Mouse (Mus musculus) bone marrow macrophage, adult 2 months (primary cell): ENCODE measurements around the gene Hexb. TPM values are rescaled to one million over a fixed set of nuclear protein-coding genes. Genes with fewer than 3 reads are reported as not detected.
A peak's percentile ranks its signal among the peaks of the same experiment; 100 is the strongest.

Experiments
- H3K27ac ChIP-seq: 2 replicates; pipeline ENCODE4 v1.5.1; 2012; ENCODE audit warnings: low read depth, low read length; ENCODE audit not compliant: insufficient read depth
- H3K4me1 ChIP-seq: 2 replicates; pipeline ENCODE4 v1.6.1; 2012; ENCODE audit warnings: low read length; ENCODE audit not compliant: control insufficient read depth, insufficient read depth
- H3K4me3 ChIP-seq: 2 replicates; pipeline ENCODE4 v1.5.1; 2012; ENCODE audit warnings: mild to moderate bottlenecking, low read length, moderate library complexity; ENCODE audit not compliant: insufficient read depth
- CTCF ChIP-seq: IDR thresholded peaks from 2 replicates; pipeline ENCODE4 v1.5.1; 2012; ENCODE audit warnings: low read depth, mild to moderate bottlenecking, low read length, moderate library complexity
- POLR2A ChIP-seq: IDR thresholded peaks from 2 replicates; pipeline ENCODE4 v1.6.1; 2012; ENCODE audit warnings: mild to moderate bottlenecking, low read depth, low read length, borderline replicate concordance
- polyA plus RNA-seq: library from polyadenylated mRNA; stranded (reverse); fragments of >200 nt; gene quantifications from 2 replicates; pipeline ENCODE4 v1.2.4, GENCODE M21; 2012; ENCODE audit not compliant: missing spikeins, insufficient read depth, insufficient read length

Gene Hexb
- polyA plus RNA-seq, 1 experiment, result 325 TPM

DNA sequence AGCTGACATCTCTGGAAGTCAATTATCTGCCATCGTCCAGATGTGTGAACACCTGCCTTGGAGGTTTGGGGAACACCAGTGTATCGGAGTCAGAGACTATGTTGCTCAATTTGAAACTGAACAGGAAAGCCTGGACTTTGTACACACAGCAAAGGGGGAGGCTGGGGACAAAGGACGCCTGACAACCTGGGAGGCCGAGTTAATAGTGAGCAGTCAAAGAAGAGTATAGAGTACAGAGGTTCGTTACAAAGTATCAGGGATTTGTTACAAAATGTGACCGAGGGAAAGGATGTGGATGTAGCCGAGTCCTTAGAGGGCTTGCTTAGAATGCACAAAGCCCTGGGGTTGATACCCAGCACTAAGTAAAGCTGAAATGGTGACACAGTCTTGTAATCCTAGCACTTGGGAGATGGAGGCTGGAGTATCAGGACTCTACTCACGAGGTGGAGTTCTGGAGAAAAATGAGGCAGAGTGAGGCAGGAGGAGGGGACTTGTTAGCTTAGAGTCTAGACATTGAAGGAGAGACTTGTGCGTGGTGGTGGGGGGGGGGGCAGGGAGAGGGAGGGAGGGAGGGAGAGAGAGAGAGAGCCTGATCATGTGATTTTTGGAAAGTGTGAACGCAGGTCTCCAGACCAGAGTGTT lies 26.3 kb upstream of the Hexb start:
- TF ChIP-seq POLR2A, result no peak
- TF ChIP-seq CTCF, result no peak
- Histone ChIP-seq H3K27ac (no peak overlapping the region), H3K4me3 (no peak overlapping the region), H3K4me1 (peaks cover 3% of the 10 kb centered on the region)

- Histone ChIP-seq H3K27ac (no peak overlapping the region), H3K4me1 (peaks cover 5% of the 10 kb centered on the region), H3K4me3 (no peak overlapping the region)
- TF ChIP-seq POLR2A, result no peak
- TF ChIP-seq CTCF, result no peak
Observed at GRCm38 (mm10) chr13:97223856-97224255, 25.7 kb upstream of the Hexb start.

- Histone ChIP-seq H3K27ac (no peak overlapping the region), H3K4me3 (no peak overlapping the region), H3K4me1 (peaks cover 5% of the 10 kb centered on the region)
- TF ChIP-seq CTCF, result no peak
- TF ChIP-seq POLR2A, result no peak
Observed at GRCm38 (mm10) chr13:97220022-97220421, 21.9 kb upstream of the Hexb start.

- no peak for TF ChIP-seq CTCF
- TF ChIP-seq POLR2A, result no peak
- Histone ChIP-seq H3K4me1 (peaks cover 5% of the 10 kb centered on the region), H3K4me3 (no peak overlapping the region), H3K27ac (no peak overlapping the region)
Observed at GRCm38 (mm10) chr13:97216196-97216595, 18.0 kb upstream of the Hexb start.

GRCm38 (mm10) chr13:97215563-97215962 lies 17.4 kb upstream of the Hexb start:
- no peak overlapping the region for H3K27ac ChIP-seq
- H3K4me1 ChIP-seq, result peaks cover 5% of the 10 kb centered on the region
- H3K4me3 ChIP-seq, result no peak overlapping the region
- TF ChIP-seq POLR2A, result no peak
- no peak for TF ChIP-seq CTCF

- H3K4me3 ChIP-seq, result no peak overlapping the region
- H3K4me1 ChIP-seq, result peaks cover 4% of the 10 kb centered on the region
- no peak overlapping the region for H3K27ac ChIP-seq
- TF ChIP-seq CTCF, result no peak
- no peak for TF ChIP-seq POLR2A
Observed at GRCm38 (mm10) chr13:97214583-97215268, 16.6 kb upstream of the Hexb start.

- H3K27ac ChIP-seq, result peak overlapping the region; percentile 41; the same call in 1 of the 2 replicates
- TF ChIP-seq CTCF (no peak), POLR2A (no peak)
- H3K4me1 ChIP-seq, result peaks cover 40% of the 10 kb centered on the region
- H3K4me3 ChIP-seq, result no peak overlapping the region
Observed at GRCm38 (mm10) chr13:97208500-97209010, 10.4 kb upstream of the Hexb start.

GRCm38 (mm10) chr13:97208112-97208478 lies 9.9 kb upstream of the Hexb start:
- H3K4me1 ChIP-seq, result peaks cover 45% of the 10 kb centered on the region
- peak overlapping the region; percentile 41 for H3K27ac ChIP-seq
- H3K4me3 ChIP-seq, result 0 out of 2 replicates have a peak overlapping the region, but pooled peaks have one; percentile 9
- TF ChIP-seq CTCF, result no peak
- TF ChIP-seq POLR2A, result no peak

GRCm38 (mm10) chr13:97207472-97208111 lies 9.4 kb upstream of the Hexb start:
- peak overlapping the region; percentile 33 for H3K27ac ChIP-seq
- TF ChIP-seq CTCF (no peak), POLR2A (no peak)
- H3K4me3 ChIP-seq, result 0 out of 2 replicates have a peak overlapping the region, but pooled peaks have one; percentile 9
- H3K4me1 ChIP-seq, result peaks cover 47% of the 10 kb centered on the region

GRCm38 (mm10) chr13:97206046-97206445 lies 7.9 kb upstream of the Hexb start:
- H3K4me3 ChIP-seq, result no peak overlapping the region
- H3K27ac ChIP-seq, result no peak overlapping the region
- TF ChIP-seq POLR2A, result no peak
- TF ChIP-seq CTCF, result no peak
- H3K4me1 ChIP-seq, result peaks cover 47% of the 10 kb centered on the region
